Mouse (Mus musculus) testis, postnatal 14 days (tissue): ENCODE data around the gene Ap5z1.

Experiments
- DNase-seq: peaks from one replicate; pipeline ENCODE4 v3.0.0; 2021; ENCODE audit warnings: low spot score

Ap5z1 gene

DNA sequence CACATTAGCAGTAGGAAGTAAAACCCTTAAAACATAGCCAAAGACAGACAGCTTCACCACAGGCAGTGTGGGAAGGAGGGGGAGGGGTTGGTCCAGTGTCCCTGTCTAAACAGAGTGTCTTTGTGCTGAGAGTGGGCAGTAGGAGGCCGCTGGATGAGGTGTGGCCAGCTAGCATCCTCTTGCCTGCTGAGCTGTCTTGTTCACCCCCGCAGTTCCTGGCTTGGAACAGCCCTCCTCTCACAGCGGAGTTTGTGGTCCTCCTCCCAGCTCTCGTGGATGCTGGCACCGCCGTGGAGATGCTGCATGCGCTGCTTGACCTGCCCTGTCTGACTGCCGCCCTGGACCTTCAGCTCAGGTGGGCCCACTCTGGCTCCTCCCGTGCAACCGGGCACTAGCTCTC is 10.0 kb downstream of the Ap5z1 start:
- no peak for DNase-seq

- no peak for DNase-seq
These were observed 11.9 kb downstream of the Ap5z1 start for GRCm38 (mm10) chr5:142475669-142476068.

GRCm38 (mm10) chr5:142477346-142477745 is 13.6 kb downstream of the Ap5z1 start:
- DNase-seq = peak; percentile 40

DNA sequence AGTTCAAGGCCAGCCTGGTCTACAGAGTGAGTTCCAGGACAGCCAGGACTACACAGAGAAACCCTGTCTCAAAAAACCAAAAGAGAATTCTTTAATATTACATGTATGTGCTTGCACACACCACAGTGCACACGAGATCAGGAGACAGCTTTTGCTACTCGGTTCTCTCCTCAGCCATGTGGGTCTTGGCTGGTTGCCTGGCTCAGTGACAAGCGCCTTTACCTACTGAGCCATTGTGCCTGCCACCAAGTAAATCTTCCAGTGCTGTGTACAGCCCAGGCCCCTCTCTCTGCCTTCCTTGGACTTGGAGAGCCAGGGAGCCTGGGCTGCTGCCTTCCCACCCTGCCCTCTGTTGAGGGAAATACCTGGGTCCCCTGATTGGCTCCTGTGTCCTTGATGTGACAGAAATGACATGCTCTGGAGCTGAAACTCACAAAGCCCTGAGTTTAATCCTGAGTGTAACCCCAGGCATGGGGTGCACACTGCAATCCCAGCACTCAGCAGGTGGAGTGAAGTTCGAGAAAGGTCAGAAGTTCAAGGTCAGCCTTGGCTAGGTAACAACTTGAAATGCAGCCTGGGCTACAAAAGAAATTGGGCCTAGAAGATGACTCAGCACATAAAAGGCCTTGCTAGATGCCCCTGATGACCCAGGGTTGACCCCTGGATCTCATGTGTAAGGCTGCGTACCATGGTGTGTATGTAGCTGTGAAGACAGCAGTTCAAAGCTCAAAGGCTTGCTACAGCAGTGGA is 14.3 kb downstream of the Ap5z1 start:
- no peak for DNase-seq

GRCm38 (mm10) chr5:142478829-142479435 is 15.2 kb downstream of the Ap5z1 start:
- peak; percentile 75 for DNase-seq

GRCm38 (mm10) chr5:142482512-142482911 is 18.8 kb downstream of the Ap5z1 start:
- DNase-seq = no peak

- DNase-seq = no peak
These were observed 19.8 kb downstream of the Ap5z1 start for GRCm38 (mm10) chr5:142483581-142483980.

GRCm38 (mm10) chr5:142486654-142487053 is 22.9 kb downstream of the Ap5z1 start:
- DNase-seq = no peak

GRCm38 (mm10) chr5:142489955-142490707 is 26.4 kb downstream of the Ap5z1 start:
- no peak for DNase-seq

DNA sequence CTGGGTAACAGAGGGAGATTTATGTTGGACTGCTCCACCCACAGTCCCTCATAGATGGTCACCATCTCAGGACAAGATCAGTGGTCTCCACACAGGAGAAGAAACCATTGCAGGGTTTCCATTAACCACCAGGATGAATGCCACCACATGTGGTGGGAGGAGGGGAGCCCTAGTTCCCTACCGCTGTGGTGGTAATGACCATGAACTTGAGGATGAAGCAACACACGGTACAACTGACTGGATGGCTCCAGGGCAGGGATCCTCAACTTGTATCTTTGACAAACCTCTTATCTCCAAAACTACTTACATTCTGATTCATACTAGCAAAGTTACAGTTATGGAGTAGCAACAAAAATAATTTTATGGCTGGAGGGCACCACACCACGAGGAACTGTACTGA is 29.6 kb downstream of the Ap5z1 start:
- DNase-seq = no peak

GRCm38 (mm10) chr5:142495321-142496096 is 31.8 kb downstream of the Ap5z1 start:
- no peak for DNase-seq

DNA sequence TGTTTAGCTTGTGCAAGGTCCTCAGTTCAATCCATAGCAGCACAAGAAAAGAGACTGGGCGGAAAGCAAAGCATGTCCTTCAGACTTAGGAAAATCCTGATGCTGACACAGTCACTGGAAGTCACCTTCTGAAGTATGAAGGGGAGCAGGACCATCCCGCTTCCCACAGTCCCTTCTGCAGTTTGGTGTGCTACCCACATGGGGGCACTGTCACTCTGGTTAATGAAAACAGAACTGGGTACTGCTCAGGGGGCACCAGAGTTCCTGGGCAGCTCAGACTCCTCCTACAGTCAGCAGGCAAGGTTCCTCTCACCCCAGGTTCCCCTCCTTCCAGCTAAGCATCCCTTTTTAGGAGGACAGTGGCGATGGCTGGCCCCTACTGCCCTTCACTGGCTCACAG is 35.2 kb downstream of the Ap5z1 start:
- no peak for DNase-seq

DNA sequence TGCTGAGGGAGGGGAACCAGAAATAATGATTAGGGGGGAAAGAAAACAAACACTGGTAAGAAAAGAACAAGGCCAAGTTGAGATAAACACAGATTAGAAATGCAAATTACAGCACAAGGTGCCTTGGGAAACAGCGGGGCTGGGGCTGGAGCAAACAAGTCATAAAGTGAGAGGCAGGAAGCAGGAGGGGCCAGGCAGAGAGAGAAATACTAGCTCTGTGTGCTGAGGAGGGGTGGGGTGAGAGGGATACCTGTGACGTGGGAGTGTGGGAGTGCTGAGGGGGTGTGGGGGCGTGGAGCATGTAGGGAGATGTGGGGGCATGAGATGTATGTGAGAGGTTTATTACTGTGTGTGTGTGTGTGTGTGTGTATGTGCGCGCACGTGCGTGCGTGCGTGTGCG is 37.2 kb downstream of the Ap5z1 start:
- no peak for DNase-seq

GRCm38 (mm10) chr5:142502414-142502813 is 38.7 kb downstream of the Ap5z1 start:
- peak; percentile 64 for DNase-seq

DNA sequence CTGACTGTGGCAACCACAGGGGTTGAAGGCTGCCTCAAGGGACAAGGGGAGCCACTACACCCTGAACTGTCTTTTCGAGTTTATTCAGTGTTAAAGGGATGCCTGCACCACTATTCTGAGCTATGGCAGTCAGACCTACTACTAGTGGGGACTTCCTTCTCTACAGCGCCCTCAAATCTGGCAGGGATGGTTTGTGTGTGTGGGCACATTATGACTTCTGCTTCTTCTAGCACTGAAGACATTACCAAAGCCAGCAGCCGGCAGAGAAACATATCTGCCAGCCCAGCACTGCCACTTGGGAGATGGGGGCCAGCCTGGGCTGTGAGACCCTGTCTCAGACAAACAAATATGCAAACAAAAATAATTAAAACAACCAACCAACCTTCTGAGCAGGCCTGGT is 40.4 kb downstream of the Ap5z1 start:
- DNase-seq = no peak

DNA sequence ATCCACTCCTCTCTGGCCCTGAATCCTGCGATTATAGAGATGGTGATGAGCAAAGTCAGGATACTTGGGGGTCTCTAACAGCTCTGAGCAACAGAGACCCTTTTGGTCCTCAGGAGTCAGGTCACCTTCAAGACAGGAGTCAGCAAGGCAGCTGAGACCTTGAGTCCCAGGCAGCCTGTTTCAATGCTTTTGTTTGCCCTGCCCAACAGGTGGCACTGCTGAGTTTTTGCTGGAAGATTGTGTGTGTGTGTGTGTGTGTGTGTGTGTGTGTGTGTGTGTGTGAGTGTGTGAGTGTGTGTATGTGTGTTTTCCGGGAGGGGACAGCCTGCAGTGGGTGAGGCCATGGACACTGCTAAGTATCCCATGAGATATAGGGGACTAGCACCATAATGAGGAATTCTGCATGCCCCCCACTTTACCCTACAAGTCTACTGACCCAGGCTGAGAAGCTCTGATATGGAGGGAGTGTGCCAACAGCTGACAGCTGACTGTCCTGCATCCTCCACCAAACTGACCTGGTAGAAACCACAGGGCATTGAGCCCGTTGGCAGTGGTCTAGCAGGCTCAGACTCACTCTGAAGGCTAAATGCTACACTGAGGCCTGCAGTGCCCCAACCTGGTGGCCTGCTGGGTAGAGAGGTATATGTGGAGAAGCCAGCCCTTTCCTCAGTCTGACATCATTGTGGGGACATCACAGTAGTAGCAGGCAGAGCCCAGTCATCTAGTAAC is 42.1 kb downstream of the Ap5z1 start:
- DNase-seq = no peak

GRCm38 (mm10) chr5:142509141-142510060 is 45.7 kb downstream of the Ap5z1 start:
- DNase-seq = no peak

- no peak for DNase-seq
These were observed 46.3 kb downstream of the Ap5z1 start for GRCm38 (mm10) chr5:142510061-142510414.

DNA sequence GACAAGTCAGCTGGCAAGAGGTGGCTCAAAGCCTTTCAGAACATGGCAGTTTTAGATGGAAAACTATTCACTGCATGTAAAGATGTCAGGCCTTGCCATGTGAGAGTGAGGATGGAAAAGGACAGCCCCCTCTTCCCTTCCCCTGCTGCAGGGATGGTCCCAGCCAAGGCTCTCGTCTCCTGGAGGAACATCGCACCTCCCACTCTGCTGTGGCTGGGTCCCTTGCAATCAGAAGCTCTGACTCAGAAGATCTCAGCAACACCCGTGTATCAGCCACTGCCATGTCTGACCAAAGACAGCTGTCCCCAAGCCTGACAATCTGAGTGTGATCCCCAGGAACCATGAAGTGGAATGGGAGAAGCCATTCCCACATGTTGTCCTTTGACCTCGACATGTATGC is 48.4 kb downstream of the Ap5z1 start:
- DNase-seq = no peak

DNA sequence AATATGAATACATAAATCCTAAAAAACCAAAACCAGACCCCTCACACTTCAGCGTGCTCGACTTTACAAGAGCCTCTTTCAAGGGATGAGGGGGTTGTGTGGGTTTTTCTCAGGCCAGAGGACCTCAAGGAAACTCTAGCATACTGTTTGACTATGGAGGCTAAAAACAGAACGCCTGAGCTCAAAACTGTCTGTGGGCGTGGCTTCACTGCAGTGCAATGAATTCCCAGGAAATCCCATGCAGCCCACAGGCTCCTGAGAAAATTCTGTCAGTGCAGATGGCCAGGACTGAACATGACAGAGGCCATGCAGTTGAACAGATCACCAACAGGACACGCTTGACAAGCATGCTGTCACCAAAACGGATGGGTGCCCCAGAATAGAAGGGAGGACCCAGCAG is 55.2 kb downstream of the Ap5z1 start:
- no peak for DNase-seq

GRCm38 (mm10) chr5:142520360-142520759 is 56.6 kb downstream of the Ap5z1 start:
- no peak for DNase-seq
